Mouse (Mus musculus) bone marrow macrophage, adult 2 months (primary cell): ENCODE data around the gene Cyld.

ENCODE experiments used
- CTCF ChIP-seq: IDR thresholded peaks from 2 replicates; pipeline ENCODE4 v1.5.1; 2012; ENCODE audit warnings: low read depth, mild to moderate bottlenecking, low read length, moderate library complexity
- POLR2A ChIP-seq: IDR thresholded peaks from 2 replicates; pipeline ENCODE4 v1.6.1; 2012; ENCODE audit warnings: mild to moderate bottlenecking, low read depth, low read length, borderline replicate concordance

DNA sequence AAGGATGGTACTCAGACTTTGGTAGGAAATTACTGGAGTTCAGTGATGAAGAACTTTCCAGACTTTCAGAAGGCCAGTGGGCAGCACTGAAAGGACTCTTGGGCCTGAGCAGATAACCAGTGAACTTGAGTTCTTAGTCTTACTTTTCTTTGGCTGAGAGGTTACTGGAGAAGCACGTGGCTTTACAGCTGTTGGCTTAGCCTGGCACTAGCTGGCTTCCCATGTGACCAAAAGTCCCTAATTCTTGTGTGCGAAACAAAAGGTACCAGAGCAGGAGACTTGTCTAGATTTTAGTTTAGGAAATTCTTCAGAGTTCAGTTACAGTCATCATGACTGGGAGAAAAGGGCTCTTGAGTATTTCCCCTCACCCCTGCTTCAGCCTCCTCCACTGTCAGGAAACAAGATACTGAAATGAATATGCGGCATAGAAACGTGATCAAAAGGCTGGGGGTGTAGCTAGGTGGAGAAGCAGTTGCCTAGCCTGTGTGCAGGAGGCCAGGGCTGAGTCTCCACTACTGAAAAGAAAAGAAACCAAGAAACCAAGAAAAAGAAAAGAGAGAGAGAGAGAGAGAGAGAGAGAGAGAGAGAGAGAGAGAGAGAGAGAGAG lies 5.4 kb upstream of the Cyld start:
- TF ChIP-seq POLR2A, result no peak
- TF ChIP-seq CTCF, result no peak
